Mouse (Mus musculus) kidney, postnatal 10 days (tissue): ENCODE measurements around the gene Tbx19.

Experiments used
- DNase-seq: peaks from one replicate; pipeline ENCODE4 v3.0.0; 2021; ENCODE audit warnings: mixed read lengths

The Tbx19 gene

DNA sequence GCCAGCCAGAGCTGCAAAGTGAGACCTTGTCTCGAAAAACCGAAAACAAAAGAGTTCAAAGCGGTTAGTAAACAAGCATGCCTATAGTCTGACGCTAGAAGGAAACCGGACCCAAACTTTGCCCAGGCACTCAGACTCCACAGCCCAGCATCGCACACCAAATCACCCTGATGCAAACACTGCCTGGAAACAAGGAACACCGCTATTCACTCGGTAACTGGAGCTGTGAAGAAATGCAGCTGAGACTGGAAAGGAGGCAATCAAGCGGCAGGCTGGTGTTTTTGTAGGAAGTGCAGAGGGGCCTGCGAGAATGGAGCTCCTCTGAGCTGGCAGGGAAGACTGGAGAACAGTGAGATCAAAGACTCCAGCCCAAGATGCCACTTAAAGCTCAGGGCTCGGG lies 46.9 kb downstream of the Tbx19 start:
- no peak for DNase-seq

DNA sequence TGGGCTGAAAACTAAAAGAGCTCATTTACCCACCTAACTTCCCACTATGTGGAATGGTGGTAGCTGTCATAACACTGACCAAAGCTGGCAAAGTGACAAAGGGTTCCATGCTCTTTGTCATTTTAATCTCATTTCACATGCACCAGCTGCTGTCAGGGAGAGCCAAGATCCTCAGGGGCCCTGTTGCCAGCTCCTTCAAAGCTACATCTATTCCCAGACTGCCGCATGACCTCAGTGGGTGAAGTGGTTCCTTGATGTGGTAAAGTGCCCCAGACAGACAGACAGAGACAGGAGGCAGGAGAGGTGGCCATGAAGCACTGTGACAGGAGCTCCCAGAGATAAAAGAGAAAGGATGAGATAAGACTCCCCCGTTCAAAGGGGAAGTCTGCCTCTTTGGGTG lies 49.9 kb downstream of the Tbx19 start:
- no peak for DNase-seq

DNA sequence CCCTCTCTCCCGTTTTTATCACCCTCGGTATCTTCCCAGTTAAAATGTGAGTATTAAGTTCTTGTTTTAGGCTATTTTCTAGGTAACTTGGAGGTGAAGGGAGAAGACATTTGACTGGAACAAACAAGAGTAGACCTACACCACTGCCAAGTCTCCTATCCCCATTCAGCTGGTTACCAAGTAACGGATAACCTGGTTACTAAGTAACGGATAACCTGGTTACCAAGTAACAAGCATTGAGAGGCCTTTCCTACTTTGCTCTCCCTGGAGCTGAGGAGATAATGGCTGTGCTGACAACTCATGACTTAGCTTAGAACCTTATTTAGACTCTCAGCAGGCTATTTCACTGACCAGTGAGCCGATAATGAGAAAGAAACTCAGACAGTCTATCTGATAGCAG lies 51.4 kb downstream of the Tbx19 start:
- DNase-seq = no peak

- no peak for DNase-seq
Measured at GRCm38 (mm10) chr1:165108477-165108876, 52.1 kb downstream of the Tbx19 start.

DNA sequence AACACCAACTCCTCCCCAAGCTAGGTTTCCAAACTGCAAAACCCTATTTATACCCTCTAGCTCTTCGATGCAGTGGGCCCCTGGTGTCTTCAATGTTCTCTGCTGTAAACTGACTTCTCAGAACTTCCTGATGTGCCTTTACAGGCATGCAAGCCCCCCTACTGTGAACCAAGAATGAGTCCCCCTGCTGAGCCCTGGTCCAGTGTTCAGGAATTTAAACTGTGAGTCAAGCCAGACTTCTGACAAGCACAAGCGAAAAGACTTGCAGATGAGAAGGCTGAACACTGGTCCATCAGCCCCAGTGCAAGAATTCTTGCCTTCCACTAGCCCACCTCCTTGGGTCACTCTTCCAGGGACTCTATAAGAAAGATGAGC lies 54.6 kb downstream of the Tbx19 start:
- no peak for DNase-seq

DNA sequence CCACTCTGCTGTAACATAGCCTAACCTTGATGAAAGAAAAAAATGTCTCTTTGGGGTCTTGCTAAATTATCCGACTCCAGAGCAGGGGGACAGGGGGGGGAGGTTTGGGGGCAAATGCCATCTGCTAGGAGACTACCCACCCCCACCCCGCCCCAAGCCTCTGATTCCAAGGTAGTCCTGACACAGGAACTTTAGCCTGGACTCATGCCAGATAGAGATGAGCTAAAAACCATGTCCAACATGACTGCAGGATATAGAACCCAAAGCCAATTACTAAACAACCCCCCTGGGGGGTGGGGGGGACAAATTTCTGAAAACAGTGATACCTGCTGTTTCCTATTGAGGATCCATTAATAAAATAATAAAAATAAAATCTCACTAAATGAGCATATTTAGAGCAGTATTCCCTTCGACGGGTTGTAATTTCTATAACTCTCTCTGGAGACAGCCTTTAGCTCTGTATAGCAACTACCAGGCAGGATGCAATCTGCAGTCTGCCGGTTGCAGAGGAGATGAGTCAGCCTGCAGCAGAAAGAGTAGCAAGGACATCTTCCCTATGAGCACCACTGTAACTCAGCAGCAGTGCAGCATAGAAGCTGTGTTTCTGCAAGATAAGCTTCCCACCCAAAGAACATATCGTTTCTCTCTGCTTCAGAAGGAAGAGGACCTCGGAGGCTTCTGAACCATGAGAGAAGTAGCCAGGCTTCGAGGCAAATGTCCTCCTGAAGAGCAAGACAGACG lies 55.1 kb downstream of the Tbx19 start:
- DNase-seq = no peak

DNA sequence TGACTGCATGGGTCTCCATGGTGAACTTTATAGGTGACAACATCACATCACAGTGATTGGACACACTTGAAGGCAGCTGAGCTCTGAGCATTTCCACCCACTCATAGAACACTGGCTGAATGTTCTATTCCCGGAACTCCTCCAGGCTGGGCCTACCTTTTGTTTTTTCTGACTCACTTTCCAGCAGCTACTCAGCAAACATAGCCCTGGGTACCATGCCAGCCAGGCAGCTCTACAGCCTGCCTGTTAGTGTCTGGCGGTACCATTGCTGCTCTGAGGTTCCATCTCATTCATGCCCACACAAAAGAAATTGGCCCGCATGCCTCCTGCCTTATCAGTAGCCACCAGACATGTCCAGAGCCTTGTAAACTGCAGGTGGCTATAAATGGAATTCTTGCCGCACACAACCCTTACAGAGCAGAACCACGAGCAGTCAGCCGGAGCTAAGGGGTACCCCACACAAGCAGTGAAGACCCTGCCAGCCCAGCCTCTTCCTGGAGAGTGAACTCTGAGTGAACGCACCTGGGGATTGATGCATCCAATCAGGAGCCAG lies 55.8 kb downstream of the Tbx19 start:
- no peak for DNase-seq

DNA sequence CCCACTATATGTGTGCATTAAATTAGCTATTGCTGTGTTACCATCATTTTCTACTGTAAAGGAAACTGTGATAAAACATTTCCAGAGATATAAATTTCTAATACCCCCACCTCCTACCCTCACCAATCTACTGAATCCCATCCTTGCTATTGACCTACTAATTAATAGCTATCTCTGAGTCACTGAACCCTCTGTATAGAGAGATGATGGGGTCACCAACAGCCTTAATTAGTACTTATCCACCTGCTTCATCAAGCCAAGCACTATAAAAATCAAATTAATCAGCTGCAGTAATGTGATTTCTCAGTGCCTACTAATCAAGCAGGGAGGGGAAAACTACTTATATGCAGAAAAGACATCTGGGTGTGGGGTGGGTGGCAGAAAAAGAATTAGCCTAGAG lies 61.0 kb downstream of the Tbx19 start:
- no peak for DNase-seq

- DNase-seq = no peak
Measured at GRCm38 (mm10) chr1:165094871-165095270, 65.7 kb downstream of the Tbx19 start.

DNA sequence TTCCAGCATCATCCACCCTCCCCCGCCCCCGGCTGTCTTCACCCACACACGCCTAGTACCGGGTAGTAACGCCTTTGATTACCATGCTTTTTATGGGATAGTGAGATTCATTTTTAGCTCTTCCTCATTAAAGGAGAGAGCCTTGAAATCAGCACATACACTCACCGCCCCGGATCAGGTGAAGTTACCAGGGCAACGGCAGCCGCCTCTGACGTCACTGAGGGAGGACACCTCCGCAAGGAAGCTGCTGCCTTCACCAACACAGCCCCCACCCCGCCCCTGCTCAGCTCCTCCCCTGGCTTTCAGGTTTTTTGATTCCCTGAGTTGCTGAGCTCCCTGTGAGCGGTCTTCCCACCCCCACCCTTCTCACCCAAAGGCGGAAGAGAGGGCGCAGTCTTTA lies 68.9 kb downstream of the Tbx19 start:
- peak; percentile 30 for DNase-seq

DNA sequence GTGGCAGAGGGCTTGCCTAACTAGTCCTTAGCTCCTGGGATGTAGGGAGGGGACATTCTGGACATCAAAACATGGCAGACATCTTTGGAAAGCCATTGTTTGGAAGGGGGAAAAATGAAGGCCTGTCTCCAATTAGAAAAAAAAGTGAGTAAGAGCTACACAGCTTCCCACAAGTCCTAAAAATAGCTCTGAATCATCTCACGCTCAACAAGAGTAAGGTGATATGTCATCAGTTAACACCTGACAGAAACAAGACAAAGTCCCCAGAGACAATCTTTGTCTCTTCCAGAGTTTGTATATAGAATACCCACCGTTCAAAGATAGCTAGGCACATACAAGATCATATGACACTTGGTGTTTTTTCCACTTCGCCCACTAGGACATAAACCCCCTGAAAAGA lies 71.0 kb downstream of the Tbx19 start:
- DNase-seq = no peak
